Mouse (Mus musculus): ENCODE results near the gene Pcdh17. TPM values are rescaled to one million over a fixed set of nuclear protein-coding genes. Genes with fewer than 3 reads are reported as not detected.
A peak's percentile ranks its signal among the peaks of the same experiment; 100 is the strongest.

Pcdh17 gene
- 1 to 10 TPM; 5.7 to 8.5 TPM for total RNA-seq (2021)
- long read RNA-seq, experiment 1, full-length matches to known transcripts, result 1 of 3 reads
- long read RNA-seq, experiment 1, partial matches to known transcripts, result 0 of 3 reads
- long read RNA-seq, experiment 1, other reads (novel, unspliced or antisense), result 2 of 3 reads
- long read RNA-seq, experiment 2, partial matches to known transcripts, result 0 of 2 reads
- long read RNA-seq, experiment 2, other reads (novel, unspliced or antisense), result 2 of 2 reads

GRCm38 (mm10) chr14:84443288-84443686, at the start of gene Pcdh17:
Gene Pcdh17, plus strand, starts transcription at chr14:84443563.
- DNase-seq, result peak; percentile 92 to 93

GRCm38 (mm10) chr14:84397137-84397536, 46.2 kb upstream of the Pcdh17 start:
- DNase-seq, result no peak

DNA sequence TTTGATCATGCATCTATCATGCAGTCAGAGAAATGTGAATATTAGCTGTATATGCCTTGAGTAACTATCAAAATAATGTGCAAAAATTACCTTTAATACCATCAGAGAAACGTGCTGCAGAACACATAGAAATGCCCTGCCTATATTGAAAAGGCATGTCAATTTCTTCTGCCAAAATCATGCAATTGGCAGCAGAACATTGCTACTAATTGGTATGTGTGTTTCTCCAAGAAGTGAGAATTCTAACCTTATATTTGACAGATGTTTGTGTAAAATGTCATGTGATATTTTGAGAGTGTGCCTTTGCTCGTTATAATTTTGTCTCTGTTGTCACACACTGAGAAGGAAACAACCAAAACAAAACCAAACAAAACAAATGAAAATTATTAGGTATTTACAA, 18.6 kb upstream of the Pcdh17 start:
- no peak for DNase-seq

- DNase-seq, result no peak
These were observed 16.7 kb upstream of the Pcdh17 start for GRCm38 (mm10) chr14:84426616-84427015.

GRCm38 (mm10) chr14:84438066-84438770, 5.1 kb upstream of the Pcdh17 start:
- peak in 1 of 2 experiments; percentile 22 for DNase-seq

DNA sequence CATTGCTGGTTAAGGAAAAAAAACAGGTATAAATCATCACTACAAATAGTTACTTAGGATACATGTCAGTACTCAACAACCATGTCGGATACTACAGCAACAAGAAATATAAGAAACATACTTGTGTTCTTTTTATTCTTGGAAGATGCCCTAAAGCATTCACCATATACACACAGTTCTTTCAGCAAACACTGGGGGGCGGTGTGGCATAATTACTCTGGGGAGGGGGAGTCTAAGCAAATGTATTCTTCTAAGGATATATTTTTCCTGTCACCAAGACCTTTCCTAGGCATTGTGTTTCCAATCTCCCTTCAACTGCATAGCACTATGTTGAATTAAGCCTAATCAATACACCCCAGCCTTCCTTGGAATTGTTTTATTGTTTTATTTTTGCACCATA, 2.5 kb upstream of the Pcdh17 start:
- peak; percentile 20 to 23 for DNase-seq

DNA sequence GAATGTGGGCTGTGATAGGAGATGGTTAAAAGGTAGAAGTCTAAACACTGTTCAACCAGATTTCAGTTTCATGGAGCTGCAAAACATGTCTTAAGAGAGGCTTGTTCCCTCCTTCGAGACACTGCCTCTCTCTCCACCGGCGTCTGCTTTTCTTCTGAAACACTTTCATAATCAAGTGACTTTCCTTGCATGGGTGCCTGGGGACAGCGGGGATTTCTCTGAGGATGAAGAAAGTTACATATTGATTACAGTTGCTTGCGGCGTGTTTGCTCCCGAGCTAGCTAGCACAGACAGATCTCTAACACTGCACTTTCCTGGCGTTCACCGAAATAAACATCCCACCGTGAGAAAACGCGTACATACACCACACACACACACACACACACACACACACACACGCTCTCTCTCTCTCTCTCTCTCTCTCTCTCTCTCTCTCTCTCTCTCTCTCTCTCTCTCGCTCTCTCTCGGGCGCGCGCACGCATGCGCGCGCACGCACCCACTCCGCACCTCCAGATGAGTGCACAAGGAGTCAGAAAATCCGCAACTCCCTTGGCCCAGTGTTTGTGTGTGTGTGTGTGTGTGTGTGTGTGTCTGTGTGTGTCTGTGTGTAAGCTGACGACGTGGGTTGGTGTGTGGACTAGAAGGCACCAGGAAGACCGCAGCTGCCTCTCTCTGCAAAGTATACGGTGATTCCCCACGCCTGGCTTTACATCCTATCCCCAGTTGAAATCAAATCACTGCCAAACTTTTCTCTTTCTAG, 655 bp upstream of the Pcdh17 start:
- no peak for DNase-seq

DNA sequence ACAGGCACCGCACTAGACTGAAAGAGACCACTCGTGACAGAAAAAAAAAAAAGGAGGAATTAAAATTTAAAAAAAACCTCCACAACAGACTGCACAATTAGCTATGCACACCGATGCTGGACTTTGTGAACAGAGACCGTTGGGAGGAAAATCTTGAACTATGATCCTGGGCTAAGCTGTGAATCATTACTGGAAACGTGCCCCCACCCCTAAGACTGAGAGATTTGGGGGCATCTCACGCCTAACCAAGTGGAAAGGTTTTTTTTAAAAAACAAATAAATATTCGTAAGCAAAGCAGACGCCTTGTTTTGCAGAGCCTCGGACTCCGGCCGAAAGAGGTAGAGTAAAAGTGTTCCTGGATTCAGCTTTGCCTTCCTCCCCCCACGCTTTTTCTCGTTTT, 398 bp downstream of the Pcdh17 start:
- DNase-seq, result no peak

DNA sequence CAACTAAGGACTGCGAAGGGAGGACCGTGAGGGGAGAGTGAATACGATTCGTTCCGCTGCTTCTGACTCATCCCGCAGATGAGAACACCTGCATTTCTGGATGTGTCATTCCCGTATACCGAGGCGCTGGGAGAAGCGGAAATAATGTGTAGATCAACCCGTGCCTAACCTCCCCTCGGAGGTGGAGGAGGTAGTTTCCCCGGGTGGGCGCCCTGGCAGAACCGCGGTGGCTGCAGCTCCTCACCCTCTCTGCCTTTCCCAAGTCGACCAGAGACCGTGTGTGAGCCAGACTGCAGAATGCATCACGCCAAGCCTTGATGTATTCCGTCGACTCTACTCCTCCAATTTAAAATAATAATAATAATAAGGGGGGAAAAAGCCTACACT, 906 bp downstream of the Pcdh17 start:
- DNase-seq, result peak in 1 of 2 experiments; percentile 2

- peak in 1 of 2 experiments; percentile 2 for DNase-seq
These were observed 1.5 kb downstream of the Pcdh17 start for GRCm38 (mm10) chr14:84444663-84445502.

- DNase-seq, result peak; percentile 5 to 26
These were observed 2.4 kb downstream of the Pcdh17 start for GRCm38 (mm10) chr14:84445503-84446410.

GRCm38 (mm10) chr14:84446411-84446915, 3.1 kb downstream of the Pcdh17 start:
- no peak for DNase-seq

GRCm38 (mm10) chr14:84446941-84447641, 3.7 kb downstream of the Pcdh17 start:
- DNase-seq, result peak; percentile 52 to 55

DNA sequence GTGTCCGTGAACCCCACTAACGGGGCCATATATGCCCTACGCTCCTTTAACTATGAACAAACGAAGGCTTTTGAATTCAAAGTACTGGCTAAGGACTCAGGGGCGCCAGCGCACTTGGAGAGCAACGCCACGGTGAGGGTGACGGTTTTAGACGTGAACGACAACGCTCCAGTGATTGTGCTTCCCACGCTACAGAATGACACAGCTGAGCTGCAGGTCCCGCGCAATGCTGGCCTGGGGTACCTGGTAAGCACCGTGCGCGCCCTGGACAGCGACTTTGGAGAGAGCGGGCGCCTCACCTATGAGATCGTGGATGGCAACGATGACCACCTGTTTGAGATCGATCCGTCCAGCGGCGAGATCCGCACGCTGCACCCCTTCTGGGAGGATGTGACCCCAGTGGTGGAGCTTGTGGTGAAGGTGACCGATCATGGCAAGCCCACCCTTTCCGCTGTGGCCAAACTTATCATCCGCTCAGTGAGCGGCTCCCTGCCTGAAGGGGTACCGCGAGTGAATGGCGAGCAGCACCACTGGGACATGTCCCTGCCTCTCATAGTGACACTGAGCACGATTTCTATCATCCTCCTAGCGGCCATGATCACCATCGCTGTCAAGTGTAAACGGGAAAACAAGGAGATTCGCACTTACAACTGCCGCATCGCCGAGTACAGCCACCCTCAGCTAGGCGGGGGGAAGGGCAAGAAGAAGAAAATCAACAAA, 4.5 kb downstream of the Pcdh17 start:
- no peak for DNase-seq

- DNase-seq, result no peak
These were observed 5.0 kb downstream of the Pcdh17 start for GRCm38 (mm10) chr14:84448381-84448771.

DNA sequence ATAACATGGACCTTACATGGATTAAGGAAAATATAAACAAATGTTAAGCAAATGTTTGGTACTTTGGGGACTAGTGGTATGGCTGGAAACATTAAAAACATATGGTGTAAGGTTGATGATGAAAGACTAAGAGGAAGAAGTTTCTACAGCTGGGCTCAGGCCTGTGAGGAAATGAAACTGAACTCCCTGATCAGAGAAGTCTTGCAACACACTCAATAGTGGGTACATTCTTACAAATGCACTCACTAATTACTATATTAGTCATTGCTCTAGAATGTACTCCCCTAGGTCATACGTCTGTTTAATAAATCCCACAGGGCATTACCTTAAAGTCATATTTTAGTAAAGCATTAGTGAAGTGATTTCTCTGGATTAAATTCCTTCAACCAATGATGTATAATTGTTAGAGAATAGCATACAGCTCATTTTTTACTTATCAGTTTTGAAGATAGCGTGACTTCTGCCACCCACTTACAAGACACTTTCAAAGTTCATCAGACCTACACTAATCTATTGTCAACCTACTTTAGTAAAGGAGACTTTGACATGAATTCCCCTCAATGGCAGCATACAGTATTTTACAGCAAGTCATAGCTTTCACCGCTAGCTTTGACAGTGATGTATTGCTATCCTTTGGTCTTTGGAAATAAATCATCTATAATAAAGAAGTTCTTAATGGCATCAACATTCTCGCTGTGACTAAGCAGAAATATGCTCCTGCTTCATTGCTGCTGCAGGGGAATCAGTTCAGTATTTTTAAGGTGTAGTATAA, 10.9 kb downstream of the Pcdh17 start:
- DNase-seq, result no peak

- DNase-seq, result no peak
These were observed 32.1 kb downstream of the Pcdh17 start for GRCm38 (mm10) chr14:84475491-84475890.

GRCm38 (mm10) chr14:84476336-84476735, 33.0 kb downstream of the Pcdh17 start:
- no peak for DNase-seq

- DNase-seq, result no peak
These were observed 33.5 kb downstream of the Pcdh17 start for GRCm38 (mm10) chr14:84476906-84477305.
